Mouse (Mus musculus): ENCODE measurements around the gene Spef1. TPM values are rescaled to one million over a fixed set of nuclear protein-coding genes. Genes with fewer than 3 reads are reported as not detected.

The Spef1 gene
- polyA plus RNA-seq, 1 experiment from 2014 or later, result 3.7 TPM

GRCm38 (mm10) chr2:131125964-131126815 lies 60.9 kb downstream of the Spef1 start:
- Histone ChIP-seq H3K9ac (ENCODE audit: low read depth, low read length) (no peak overlapping the region), H3K9me3 (replicated peaks; ENCODE audit: low read length) (no peaks in the 10 kb centered on the region), H3K4me3 (replicated peaks; ENCODE audit: low read depth, low read length) (no peak overlapping the region), H3K27ac (0 out of 2 replicates have a peak overlapping the region, but pooled peaks have one; percentile 82), H3K4me1 (replicated peaks; ENCODE audit: insufficient read depth, low read length) (peaks cover 17% of the 10 kb centered on the region), H3K4me2 (ENCODE audit: low read length) (peak overlapping the region; percentile 83), H3K36me3 (ENCODE audit: insufficient read depth, low read length) (no peaks in the 10 kb centered on the region), H3K27me3 (ENCODE audit: insufficient read depth, low read length) (no peaks in the 10 kb centered on the region)
- no peak for TF ChIP-seq CTCF (IDR thresholded peaks at IDR 0.05; ENCODE audit: low read depth)
- DNase-seq (ENCODE audit: low spot score) (no peak), ATAC-seq (replicated peaks; ENCODE audit: low FRiP score, low read depth) (no peak)
- 48% methylated on average over 9 of the region's 9 CpGs for WGBS

- Histone ChIP-seq H3K27me3 (ENCODE audit: insufficient read depth, low read length) (no peaks in the 10 kb centered on the region), H3K36me3 (ENCODE audit: insufficient read depth, low read length) (no peaks in the 10 kb centered on the region), H3K4me1 (replicated peaks; ENCODE audit: insufficient read depth, low read length) (peaks cover 17% of the 10 kb centered on the region), H3K4me2 (ENCODE audit: low read length) (no peak overlapping the region), H3K9ac (ENCODE audit: low read depth, low read length) (no peak overlapping the region), H3K9me3 (replicated peaks; ENCODE audit: low read length) (no peaks in the 10 kb centered on the region), H3K4me3 (replicated peaks; ENCODE audit: low read depth, low read length) (no peak overlapping the region), H3K27ac (no peak overlapping the region)
- no peak for ATAC-seq (replicated peaks; ENCODE audit: low FRiP score, low read depth)
- WGBS, result 93% methylated on average over 9 of the region's 9 CpGs
- no peak for DNase-seq (ENCODE audit: low spot score)
- no peak for TF ChIP-seq CTCF (IDR thresholded peaks at IDR 0.05; ENCODE audit: low read depth)
These were observed 61.7 kb downstream of the Spef1 start for GRCm38 (mm10) chr2:131125157-131125963.

DNA sequence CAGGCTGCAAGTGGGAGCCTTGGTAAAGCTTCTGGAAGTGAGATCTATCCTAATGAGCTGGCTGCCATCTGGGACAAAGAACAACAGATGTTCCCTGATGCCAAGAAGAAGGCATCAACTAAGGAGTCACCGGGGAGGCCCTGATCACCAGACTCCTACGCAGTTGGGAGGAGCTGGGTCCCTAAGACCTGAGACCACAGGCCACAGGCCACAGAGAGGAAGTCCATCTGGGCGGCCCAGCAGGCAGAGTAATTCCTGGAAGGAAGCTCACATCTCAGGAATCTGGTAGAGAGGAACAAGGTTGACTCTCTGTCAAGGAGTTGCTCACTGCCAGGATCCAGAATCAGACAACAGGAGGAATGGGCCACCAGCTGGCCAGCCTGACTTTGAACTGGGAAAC lies 62.9 kb downstream of the Spef1 start:
- ATAC-seq (replicated peaks; ENCODE audit: low FRiP score, low read depth), result no peak
- WGBS, result 49% methylated on average over 3 of the region's 3 CpGs
- TF ChIP-seq CTCF (IDR thresholded peaks at IDR 0.05; ENCODE audit: low read depth), result no peak
- Histone ChIP-seq H3K27ac (no peak overlapping the region), H3K4me2 (ENCODE audit: low read length) (no peak overlapping the region), H3K27me3 (ENCODE audit: insufficient read depth, low read length) (no peaks in the 10 kb centered on the region), H3K4me1 (replicated peaks; ENCODE audit: insufficient read depth, low read length) (peaks cover 17% of the 10 kb centered on the region), H3K9ac (ENCODE audit: low read depth, low read length) (no peak overlapping the region), H3K9me3 (replicated peaks; ENCODE audit: low read length) (no peaks in the 10 kb centered on the region), H3K4me3 (replicated peaks; ENCODE audit: low read depth, low read length) (no peak overlapping the region), H3K36me3 (ENCODE audit: insufficient read depth, low read length) (no peaks in the 10 kb centered on the region)
- no peak for DNase-seq (ENCODE audit: low spot score)

Other genes with a start within 250 kb of the Spef1 start
- 14.2 and 14.5 TPM in 2 replicates for gene Gfra4, start 144.2 kb downstream of the Spef1 start, polyA plus RNA-seq (2015; fragmentation: Nextera tagmentation; extraction: Ambion mirVana)
- gene Adam33, start 123.5 kb downstream of the Spef1 start, polyA plus RNA-seq (2015; fragmentation: Nextera tagmentation; extraction: Ambion mirVana), result 1.1 and 1.9 TPM in 2 replicates
- gene Siglec1, start 100.5 kb downstream of the Spef1 start, polyA plus RNA-seq (2015; fragmentation: Nextera tagmentation; extraction: Ambion mirVana), result 0.33 and 0.41 TPM in 2 replicates
- gene Hspa12b, start 60.0 kb downstream of the Spef1 start, polyA plus RNA-seq (2015; fragmentation: Nextera tagmentation; extraction: Ambion mirVana), result 9.4 and 9.8 TPM in 2 replicates
- not detected in 2 replicates for gene Gm11037, start 53.8 kb downstream of the Spef1 start, polyA plus RNA-seq (2015; fragmentation: Nextera tagmentation; extraction: Ambion mirVana)
- 84.8 and 91.5 TPM in 2 replicates for gene 1700037H04Rik, start 27.2 kb downstream of the Spef1 start, polyA plus RNA-seq (2015; fragmentation: Nextera tagmentation; extraction: Ambion mirVana)
- gene Cenpb, start 7.2 kb downstream of the Spef1 start, polyA plus RNA-seq (2015; fragmentation: Nextera tagmentation; extraction: Ambion mirVana), result 13.1 and 15.3 TPM in 2 replicates
- gene Cdc25b, start 333 bp downstream of the Spef1 start, polyA plus RNA-seq (2015; fragmentation: Nextera tagmentation; extraction: Ambion mirVana), result 36.1 and 39.0 TPM in 2 replicates
- 29.9 and 33.4 TPM in 2 replicates for gene Ap5s1, start 19.8 kb upstream of the Spef1 start, polyA plus RNA-seq (2015; fragmentation: Nextera tagmentation; extraction: Ambion mirVana)
- gene Mavs, start 46.8 kb upstream of the Spef1 start, polyA plus RNA-seq (2015; fragmentation: Nextera tagmentation; extraction: Ambion mirVana), result 31.8 and 34.2 TPM in 2 replicates
- gene Pank2, start 75.2 kb upstream of the Spef1 start, polyA plus RNA-seq (2015; fragmentation: Nextera tagmentation; extraction: Ambion mirVana), result 32.1 and 36.7 TPM in 2 replicates
- gene Rnf24, start 165.6 kb upstream of the Spef1 start, polyA plus RNA-seq (2015; fragmentation: Nextera tagmentation; extraction: Ambion mirVana), result 2.6 and 2.9 TPM in 2 replicates

Measured in kidney, postnatal 0 days (tissue).